Mouse (Mus musculus) inflammation-experienced regulatory T-cells, adult 16 weeks (primary cell): Measurements from ENCODE around the gene Olfr101. TPM values are rescaled to one million over a fixed set of nuclear protein-coding genes. Genes with fewer than 3 reads are reported as not detected.

ENCODE experiments used
- polyA plus RNA-seq: library from polyadenylated mRNA; unstranded; fragments of 100-300 nt; shearing (Covaris generic); gene quantifications from one replicate; pipeline ENCODE4 v1.2.1, GENCODE M21; 2017

Olfr101 gene
- not detected for polyA plus RNA-seq

GRCm38 (mm10) chr17:37304213-37304612 lies at the start of gene Olfr101:
Gene Olfr101, minus strand, starts transcription at chr17:37304313.

GRCm38 (mm10) chr17:37339598-37339997 lies 35.5 kb upstream of the Olfr101 start, which contains the start of gene Olfr103:
Gene Olfr103, minus strand, starts transcription at chr17:37339698.

GRCm38 (mm10) chr17:37316954-37317353 lies 12.8 kb upstream of the Olfr101 start, which contains the start of gene Olfr102:
Gene Olfr102, minus strand, starts transcription at chr17:37317054.

GRCm38 (mm10) chr17:37283360-37283759 lies 20.8 kb downstream of the Olfr101 start, which contains the start of gene Olfr99:
Gene Olfr99, minus strand, starts transcription at chr17:37283460.

GRCm38 (mm10) chr17:37270058-37270701 lies 33.9 kb downstream of the Olfr101 start, which contains the start of gene H2-M3:
Gene H2-M3, plus strand, starts transcription at chr17:37270220.

GRCm38 (mm10) chr17:37263626-37264025 lies 40.5 kb downstream of the Olfr101 start, which contains the start of gene Olfr98:
Gene Olfr98, minus strand, starts transcription at chr17:37263749.

Other genes starting within 250 kb of the Olfr101 start
- not detected for gene Olfr90, start 215.8 kb downstream of the Olfr101 start, polyA plus RNA-seq
- not detected for gene Olfr91, start 206.0 kb downstream of the Olfr101 start, polyA plus RNA-seq
- not detected for gene Olfr92, start 184.2 kb downstream of the Olfr101 start, polyA plus RNA-seq
- not detected for gene Olfr93, start 142.8 kb downstream of the Olfr101 start, polyA plus RNA-seq
- gene Ubd, start 110.4 kb downstream of the Olfr101 start, polyA plus RNA-seq: 0.95 TPM
- gene Olfr94, start 103.3 kb downstream of the Olfr101 start, polyA plus RNA-seq: not detected
- not detected for gene Olfr95, start 91.2 kb downstream of the Olfr101 start, polyA plus RNA-seq
- not detected for gene Olfr96, start 84.2 kb downstream of the Olfr101 start, polyA plus RNA-seq
- gene Olfr97, start 67.0 kb downstream of the Olfr101 start, polyA plus RNA-seq: not detected
- not detected for gene Olfr98, start 40.6 kb downstream of the Olfr101 start, polyA plus RNA-seq
- gene H2-M3, start 34.1 kb downstream of the Olfr101 start, polyA plus RNA-seq: 143 TPM
- gene Olfr99, start 20.9 kb downstream of the Olfr101 start, polyA plus RNA-seq: 4.3 TPM
- not detected for gene Olfr102, start 12.7 kb upstream of the Olfr101 start, polyA plus RNA-seq
- gene Olfr103, start 35.4 kb upstream of the Olfr101 start, polyA plus RNA-seq: not detected
- gene Olfr104-ps, start 55.3 kb upstream of the Olfr101 start, polyA plus RNA-seq: not detected
- gene Olfr105-ps, start 74.7 kb upstream of the Olfr101 start, polyA plus RNA-seq: not detected
- gene Olfr106-ps, start 86.1 kb upstream of the Olfr101 start, polyA plus RNA-seq: not detected
- gene Olfr107, start 94.9 kb upstream of the Olfr101 start, polyA plus RNA-seq: 0.09 TPM
- not detected for gene Olfr108, start 141.2 kb upstream of the Olfr101 start, polyA plus RNA-seq
- not detected for gene Olfr109, start 154.6 kb upstream of the Olfr101 start, polyA plus RNA-seq
- gene H2-M2, start 179.2 kb upstream of the Olfr101 start, polyA plus RNA-seq: not detected
- gene Olfr110, start 188.2 kb upstream of the Olfr101 start, polyA plus RNA-seq: not detected
- gene Olfr111, start 203.7 kb upstream of the Olfr101 start, polyA plus RNA-seq: not detected